In genomic region chr2:136920257-136920993, GRCm38 (mm10) we compare ENCODE assay signal across 14 mouse cellular contexts. TPM values are rescaled to one million over a fixed set of nuclear protein-coding genes. Genes with fewer than 3 reads are reported as not detected.
DNase-seq lines count a peak whose midpoint lies in the region; ATAC-seq and TF ChIP-seq lines count a peak whose summit lies in the region.
"Had no signal": no experiment of that assay in that cellular context is flagged by ENCODE, and none has a peak within 500 bp of the region (broad histone marks: within the 10 kb centered on the region; RNA-seq: fewer than 3 reads in every experiment).

No protein-coding gene starts in this region.

- DNase-seq in adrenal gland, adult (ENCODE audit: inconsistent age in 2 of 2, low spot score in 1 of 2), result peak; percentile 9 to 47
- DNase-seq in adrenal gland, adult 8-10 months, result no peak
- DNase-seq in liver, embryonic 14.5 days (ENCODE audit: low read depth in 3 of 3, low spot score in 3 of 3), result no peak
- DNase-seq in stomach, postnatal 0 days (ENCODE audit: low spot score), result no peak
- no peak for DNase-seq in left cerebral cortex, adult 11 months (ENCODE audit: low spot score)
- no peak for DNase-seq in hindbrain, embryonic 14.5 days (ENCODE audit: low spot score)
- DNase-seq: cerebellum, adult 2 months; kidney, adult 11 months; thymus, adult 2 months had no signal

- H3K9me3 ChIP-seq in megakaryocyte, embryonic 14.5 days, result no peaks in the 10 kb centered on the region
- H3K9me3 ChIP-seq in liver, embryonic 14.5 days (ENCODE audit: control insufficient read depth, low read length), result no peaks in the 10 kb centered on the region
- no peaks in the 10 kb centered on the region for H3K9me3 ChIP-seq in stomach, postnatal 0 days (ENCODE audit: control insufficient read depth, low read length)
- H3K9me3 ChIP-seq in hindbrain, embryonic 14.5 days (ENCODE audit: control insufficient read depth, low read length), result no peaks in the 10 kb centered on the region
- H3K9me3 ChIP-seq: forebrain, embryonic 12.5 days had no signal

- TF ChIP-seq CTCF in liver, embryonic 14.5 days (IDR thresholded peaks at IDR 0.05; ENCODE audit: low read depth), result no peak
- no peak for TF ChIP-seq CTCF in stomach, postnatal 0 days (IDR thresholded peaks at IDR 0.05; ENCODE audit: low read depth)

- no peak overlapping the region for H3K9ac ChIP-seq in liver, embryonic 14.5 days (replicated peaks)
- no peak overlapping the region for H3K9ac ChIP-seq in stomach, postnatal 0 days (ENCODE audit: low read length)
- H3K9ac ChIP-seq in hindbrain, embryonic 14.5 days, result no peak overlapping the region
- H3K9ac ChIP-seq: forebrain, embryonic 12.5 days had no signal

- TF ChIP-seq EP300 in liver, embryonic 14.5 days (IDR thresholded peaks at IDR 0.05; ENCODE audit: low read depth), result no peak
- no peak for TF ChIP-seq EP300 in stomach, postnatal 0 days (optimal IDR thresholded peaks at IDR 0.05)

- H3K27ac ChIP-seq in liver, embryonic 14.5 days, result peak overlapping the region; percentile 75
- peak overlapping the region; percentile 56; the same call in 1 of the 2 replicates for H3K27ac ChIP-seq in stomach, postnatal 0 days (replicated peaks)
- H3K27ac ChIP-seq in hindbrain, embryonic 14.5 days, result no peak overlapping the region
- H3K27ac ChIP-seq: forebrain, embryonic 12.5 days had no signal

- peaks cover 62% of the 10 kb centered on the region for H3K4me1 ChIP-seq in megakaryocyte, embryonic 14.5 days
- H3K4me1 ChIP-seq in liver, embryonic 14.5 days (replicated peaks; ENCODE audit: control insufficient read depth in 2 of 2, insufficient read depth in 2 of 2, low read length in 1 of 2), result peaks cover 13 to 18% of the 10 kb centered on the region in 2 experiments
- H3K4me1 ChIP-seq in stomach, postnatal 0 days (replicated peaks; ENCODE audit: control insufficient read depth, insufficient read depth), result no peaks in the 10 kb centered on the region
- no peaks in the 10 kb centered on the region for H3K4me1 ChIP-seq in hindbrain, embryonic 14.5 days (replicated peaks; ENCODE audit: control insufficient read depth, insufficient read depth, low read length)
- H3K4me1 ChIP-seq: forebrain, embryonic 12.5 days had no signal

- peak overlapping the region; percentile 92 for H3K4me3 ChIP-seq in megakaryocyte, embryonic 14.5 days (replicated peaks)
- no peak overlapping the region for H3K4me3 ChIP-seq in liver, embryonic 14.5 days (ENCODE audit: insufficient read depth in 1 of 2, low read depth in 2 of 2, low read length in 2 of 2)
- no peak overlapping the region for H3K4me3 ChIP-seq in stomach, postnatal 0 days (ENCODE audit: low read depth, low read length)
- no peak overlapping the region for H3K4me3 ChIP-seq in hindbrain, embryonic 14.5 days (replicated peaks; ENCODE audit: low read length)
- H3K4me3 ChIP-seq: forebrain, embryonic 12.5 days had no signal

- no peak for ATAC-seq in megakaryocyte, adult 5-6 weeks (ENCODE audit: poor library complexity, severe bottlenecking)
- peak; percentile 32 for ATAC-seq in liver, embryonic 14.5 days (ENCODE audit: insufficient read depth)
- no peak for ATAC-seq in stomach, postnatal 0 days (ENCODE audit: low FRiP score, low TSS enrichment)
- no peak for ATAC-seq in hindbrain, embryonic 14.5 days (ENCODE audit: low FRiP score)

- H3K27me3 ChIP-seq in megakaryocyte, embryonic 14.5 days (replicated peaks), result no peaks in the 10 kb centered on the region
- H3K27me3 ChIP-seq in liver, embryonic 14.5 days (ENCODE audit: control insufficient read depth, insufficient read depth, low read length), result no peaks in the 10 kb centered on the region
- no peaks in the 10 kb centered on the region for H3K27me3 ChIP-seq in stomach, postnatal 0 days (ENCODE audit: control insufficient read depth, insufficient read depth, low read length)
- H3K27me3 ChIP-seq in hindbrain, embryonic 14.5 days (ENCODE audit: control insufficient read depth, insufficient read depth, low read length), result no peaks in the 10 kb centered on the region
- H3K27me3 ChIP-seq: forebrain, embryonic 12.5 days had no signal

- H3K4me2 ChIP-seq in liver, embryonic 14.5 days (ENCODE audit: low read depth), result peak overlapping the region; percentile 44
- H3K4me2 ChIP-seq in stomach, postnatal 0 days (replicated peaks; ENCODE audit: low read depth), result no peak overlapping the region
- H3K4me2 ChIP-seq in hindbrain, embryonic 14.5 days (replicated peaks), result no peak overlapping the region
- H3K4me2 ChIP-seq: forebrain, embryonic 12.5 days had no signal

- H3K36me3 ChIP-seq in megakaryocyte, embryonic 14.5 days (replicated peaks; ENCODE audit: low read length), result no peaks in the 10 kb centered on the region
- no peaks in the 10 kb centered on the region for H3K36me3 ChIP-seq in liver, embryonic 14.5 days (replicated peaks; ENCODE audit: control insufficient read depth, insufficient read depth, low read depth)
- H3K36me3 ChIP-seq in stomach, postnatal 0 days (ENCODE audit: control insufficient read depth, insufficient read depth, low read length), result no peaks in the 10 kb centered on the region
- no peaks in the 10 kb centered on the region for H3K36me3 ChIP-seq in hindbrain, embryonic 14.5 days (replicated peaks; ENCODE audit: control insufficient read depth, insufficient read depth)
- H3K36me3 ChIP-seq: forebrain, embryonic 12.5 days had no signal

- 56% methylated on average over 3 of the region's 3 CpGs for WGBS in liver, embryonic 14.5 days (ENCODE audit: insufficient replicate concordance)
- 54% methylated on average over 3 of the region's 3 CpGs for WGBS in stomach, postnatal 0 days
- 89% methylated on average over 3 of the region's 3 CpGs for WGBS in hindbrain, embryonic 14.5 days

RNA-seq across cellular contexts. Expression of gene AL731706.1, which starts 29.2 kb away (rescaled TPM):
- total RNA-seq in adrenal gland, adult 8-10 months (2022), result 10 to 100 TPM in 3 of 4 experiments, 1 to 10 TPM in 1; 7.0 to 16.9 (median 16.2) TPM
- polyA plus RNA-seq in megakaryocyte, embryonic 14.5 days (2012; ENCODE audit: insufficient read depth, low replicate concordance), result 1.8 TPM in 1 of 2 replicates, not detected in the other
- 8.2 and 9.1 TPM in 2 replicates for total RNA-seq in megakaryocyte, adult 5-6 weeks (2015)
- total RNA-seq in megakaryocyte, adult 5-6 weeks (2017), result 15.7 and 18.2 TPM in 2 replicates
- polyA plus RNA-seq in liver, embryonic 14.5 days (2012; rRNA removed), result 3.2 and 8.8 TPM in 2 replicates
- polyA plus RNA-seq in liver, embryonic 14.5 days (2014; fragmentation: Nextera tagmentation; extraction: Ambion mirVana), result 17.2 and 19.5 TPM in 2 replicates
- polyA plus RNA-seq in stomach, postnatal 0 days (2015; fragmentation: Nextera tagmentation; extraction: Ambion mirVana), result 26.3 and 33.2 TPM in 2 replicates
- 23.5 and 24.0 TPM in 2 replicates for polyA plus RNA-seq in hindbrain, embryonic 14.5 days (2014; fragmentation: Nextera tagmentation; extraction: Ambion mirVana)
- total RNA-seq: liver, adult 2 months had no signal

RNA-seq across cellular contexts. Expression of gene Mkks, which starts 29.2 kb away (rescaled TPM):
- 10 to 100 TPM; 12.5 to 27.4 (median 22.2) TPM for total RNA-seq in adrenal gland, adult 8-10 months (2022)
- not detected in 2 replicates for polyA plus RNA-seq in megakaryocyte, embryonic 14.5 days (2012; ENCODE audit: insufficient read depth, low replicate concordance)
- total RNA-seq in megakaryocyte, adult 5-6 weeks (2015), result 22.0 and 25.6 TPM in 2 replicates
- 4.8 and 5.9 TPM in 2 replicates for total RNA-seq in megakaryocyte, adult 5-6 weeks (2017)
- 2.6 and 2.9 TPM in 2 replicates for polyA plus RNA-seq in liver, embryonic 14.5 days (2012; rRNA removed)
- 4.0 TPM in 2 replicates for polyA plus RNA-seq in liver, embryonic 14.5 days (2014; fragmentation: Nextera tagmentation; extraction: Ambion mirVana)
- 10.8 and 15.6 TPM in 2 replicates for polyA plus RNA-seq in stomach, postnatal 0 days (2015; fragmentation: Nextera tagmentation; extraction: Ambion mirVana)
- 11.7 and 16.5 TPM in 2 replicates for polyA plus RNA-seq in hindbrain, embryonic 14.5 days (2014; fragmentation: Nextera tagmentation; extraction: Ambion mirVana)

RNA-seq across cellular contexts. Expression of gene Slx4ip, which starts 29.4 kb away (rescaled TPM):
- total RNA-seq in adrenal gland, adult 8-10 months (2022), result 1 to 10 TPM; 6.5 to 8.8 (median 7.3) TPM
- polyA plus RNA-seq in megakaryocyte, embryonic 14.5 days (2012; ENCODE audit: insufficient read depth, low replicate concordance), result 0.11 TPM in 1 of 2 replicates, not detected in the other
- total RNA-seq in megakaryocyte, adult 5-6 weeks (2015), result 6.1 and 8.5 TPM in 2 replicates
- total RNA-seq in megakaryocyte, adult 5-6 weeks (2017), result 3.2 and 4.3 TPM in 2 replicates
- 0.74 and 1.2 TPM in 2 replicates for polyA plus RNA-seq in liver, embryonic 14.5 days (2012; rRNA removed)
- 1.8 and 1.9 TPM in 2 replicates for polyA plus RNA-seq in liver, embryonic 14.5 days (2014; fragmentation: Nextera tagmentation; extraction: Ambion mirVana)
- polyA plus RNA-seq in stomach, postnatal 0 days (2015; fragmentation: Nextera tagmentation; extraction: Ambion mirVana), result 2.1 TPM in 2 replicates
- 13.0 and 13.7 TPM in 2 replicates for polyA plus RNA-seq in hindbrain, embryonic 14.5 days (2014; fragmentation: Nextera tagmentation; extraction: Ambion mirVana)

RNA-seq across cellular contexts. Expression of gene AL731706.2, which starts 34.9 kb away (rescaled TPM):
- 10 to 100 TPM in 2 of 4 experiments, 1 to 10 TPM in 1, not detected in 1; 6.7 to 19.6 (median 15.6) TPM for total RNA-seq in adrenal gland, adult 8-10 months (2022)
- polyA plus RNA-seq in megakaryocyte, embryonic 14.5 days (2012; ENCODE audit: insufficient read depth, low replicate concordance), result 4.8 TPM in 1 of 2 replicates, not detected in the other
- 35.9 and 57.9 TPM in 2 replicates for total RNA-seq in megakaryocyte, adult 5-6 weeks (2015)
- not detected in 2 replicates for total RNA-seq in megakaryocyte, adult 5-6 weeks (2017)
- polyA plus RNA-seq in liver, embryonic 14.5 days (2012; rRNA removed), result not detected in 2 replicates
- polyA plus RNA-seq in liver, embryonic 14.5 days (2014; fragmentation: Nextera tagmentation; extraction: Ambion mirVana), result 14.1 and 15.1 TPM in 2 replicates
- 21.3 and 27.6 TPM in 2 replicates for polyA plus RNA-seq in stomach, postnatal 0 days (2015; fragmentation: Nextera tagmentation; extraction: Ambion mirVana)
- 23.4 and 24.4 TPM in 2 replicates for polyA plus RNA-seq in hindbrain, embryonic 14.5 days (2014; fragmentation: Nextera tagmentation; extraction: Ambion mirVana)
- total RNA-seq: liver, adult 2 months had no signal
- polyA plus RNA-seq: cerebellum, adult 2 months; liver, adult 2 months; spleen, adult 2 months; thymus, adult 2 months had no signal

Comparison
In these comparisons a context has a peak if more than half of its experiments do, and no peak if none do; other contexts are left out.
1. DNase-seq: peak in adrenal gland, adult (2 of 2); none in adrenal gland, adult 8-10 months (single experiment), liver, embryonic 14.5 days (0 of 3), stomach, postnatal 0 days (single experiment), left cerebral cortex, adult 11 months (single experiment) and hindbrain, embryonic 14.5 days (single experiment).